Mouse (Mus musculus) bone marrow, adult 2 months (tissue): Measurements from ENCODE around the gene Ly6g5c.

ENCODE experiments used
- CTCF ChIP-seq: fragments of 200-500 bp; IDR thresholded peaks from 2 replicates; pipeline ENCODE4 v1.5.1; 2011; ENCODE audit warnings: low read length, control low read depth; ENCODE audit not compliant: control insufficient read depth, insufficient read depth
- POLR2A ChIP-seq: fragments of 200-500 bp; IDR thresholded peaks from 2 replicates; pipeline ENCODE4 v1.6.1; 2011; ENCODE audit warnings: low read depth, mild to moderate bottlenecking, control low read depth, low read length, borderline replicate concordance; ENCODE audit not compliant: control insufficient read depth

DNA sequence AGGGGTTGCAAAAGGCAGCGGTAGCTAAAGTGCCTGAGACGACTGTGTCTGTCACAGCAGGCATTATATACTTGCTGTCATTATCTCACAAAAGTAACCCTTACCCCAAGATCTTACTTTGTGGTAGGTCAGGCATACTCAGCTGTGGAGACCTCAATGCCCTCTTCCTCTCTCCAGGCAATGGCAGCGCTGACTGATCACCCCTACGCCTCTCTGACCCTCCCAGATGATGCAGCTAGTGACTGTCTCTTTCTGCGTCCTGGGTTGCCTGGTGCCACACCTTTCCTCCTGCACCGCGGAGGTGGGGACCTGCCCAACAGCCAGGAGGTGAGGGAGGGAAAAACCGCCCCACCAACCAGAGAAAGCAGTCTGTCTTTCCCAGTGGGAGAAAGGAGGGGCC lies 46.8 kb upstream of the Ly6g5c start:
- TF ChIP-seq POLR2A, result no peak
- TF ChIP-seq CTCF, result no peak
